Mouse (Mus musculus) kidney, adult 11 months (tissue): ENCODE results near the gene Zmynd12.

Source experiments
- DNase-seq: peaks from one replicate; pipeline ENCODE4 v3.0.0; 2022

The Zmynd12 gene

GRCm38 (mm10) chr4:119450436-119450835, 27.8 kb downstream of the Zmynd12 start:
- DNase-seq, result no peak

- DNase-seq, result no peak
These were observed 30.5 kb downstream of the Zmynd12 start for GRCm38 (mm10) chr4:119453128-119453527.

GRCm38 (mm10) chr4:119453533-119453932, 30.9 kb downstream of the Zmynd12 start:
- DNase-seq, result no peak

GRCm38 (mm10) chr4:119460296-119460695, 37.7 kb downstream of the Zmynd12 start:
- DNase-seq, result peak; percentile 24

GRCm38 (mm10) chr4:119460728-119461141, 38.1 kb downstream of the Zmynd12 start:
- DNase-seq, result peak; percentile 28

GRCm38 (mm10) chr4:119462457-119462856, 39.8 kb downstream of the Zmynd12 start:
- DNase-seq, result no peak

- peak; percentile 53 for DNase-seq
These were observed 40.5 kb downstream of the Zmynd12 start for GRCm38 (mm10) chr4:119462858-119463755.

- no peak for DNase-seq
These were observed 41.3 kb downstream of the Zmynd12 start for GRCm38 (mm10) chr4:119463756-119464419.

GRCm38 (mm10) chr4:119465841-119466240, 43.2 kb downstream of the Zmynd12 start:
- no peak for DNase-seq

- peak; percentile 14 for DNase-seq
These were observed 45.2 kb downstream of the Zmynd12 start for GRCm38 (mm10) chr4:119467720-119468380.

GRCm38 (mm10) chr4:119472545-119472944, 49.9 kb downstream of the Zmynd12 start:
- DNase-seq, result no peak

GRCm38 (mm10) chr4:119473150-119473549, 50.5 kb downstream of the Zmynd12 start:
- no peak for DNase-seq

- no peak for DNase-seq
These were observed 60.4 kb downstream of the Zmynd12 start for GRCm38 (mm10) chr4:119483051-119483450.

GRCm38 (mm10) chr4:119484882-119485281, 62.3 kb downstream of the Zmynd12 start:
- DNase-seq, result no peak

GRCm38 (mm10) chr4:119489666-119490065, 67.1 kb downstream of the Zmynd12 start:
- no peak for DNase-seq

- DNase-seq, result no peak
These were observed 68.2 kb downstream of the Zmynd12 start for GRCm38 (mm10) chr4:119490806-119491205.

GRCm38 (mm10) chr4:119492291-119492932, 69.8 kb downstream of the Zmynd12 start, which contains the start of gene Rimkla:
Gene Rimkla (minus strand): TSS chr4:119492628.
- peak; percentile 40 for DNase-seq

- no peak for DNase-seq
These were observed 70.3 kb downstream of the Zmynd12 start for GRCm38 (mm10) chr4:119492933-119493327.

GRCm38 (mm10) chr4:119498319-119498848, 75.8 kb downstream of the Zmynd12 start:
- DNase-seq, result no peak

- no peak for DNase-seq
These were observed 89.0 kb downstream of the Zmynd12 start for GRCm38 (mm10) chr4:119511591-119511990.

- no peak for DNase-seq
These were observed 90.1 kb downstream of the Zmynd12 start for GRCm38 (mm10) chr4:119512731-119513141.
